Mouse (Mus musculus) right cerebral cortex, postnatal 25 days (tissue): ENCODE data around the gene Zkscan8.
"Not testable (repeated sequence)": the region's sequence is repeated elsewhere in the genome, so short reads cannot be mapped to it uniquely, and the experiment has no call there.

Experiments used
- DNase-seq: peaks from one replicate; pipeline ENCODE4 v3.0.0; 2022

The Zkscan8 gene

GRCm38 (mm10) chr13:21530781-21531201 is at the start of gene Zkscan8:
Gene Zkscan8, minus strand, starts transcription at chr13:21531120.
- DNase-seq: peak; percentile 87

GRCm38 (mm10) chr13:21559793-21560192 is 28.9 kb upstream of the Zkscan8 start, which contains the start of gene Olfr1535:
Gene Olfr1535, minus strand, starts transcription at chr13:21559893.
- DNase-seq: no peak

DNA sequence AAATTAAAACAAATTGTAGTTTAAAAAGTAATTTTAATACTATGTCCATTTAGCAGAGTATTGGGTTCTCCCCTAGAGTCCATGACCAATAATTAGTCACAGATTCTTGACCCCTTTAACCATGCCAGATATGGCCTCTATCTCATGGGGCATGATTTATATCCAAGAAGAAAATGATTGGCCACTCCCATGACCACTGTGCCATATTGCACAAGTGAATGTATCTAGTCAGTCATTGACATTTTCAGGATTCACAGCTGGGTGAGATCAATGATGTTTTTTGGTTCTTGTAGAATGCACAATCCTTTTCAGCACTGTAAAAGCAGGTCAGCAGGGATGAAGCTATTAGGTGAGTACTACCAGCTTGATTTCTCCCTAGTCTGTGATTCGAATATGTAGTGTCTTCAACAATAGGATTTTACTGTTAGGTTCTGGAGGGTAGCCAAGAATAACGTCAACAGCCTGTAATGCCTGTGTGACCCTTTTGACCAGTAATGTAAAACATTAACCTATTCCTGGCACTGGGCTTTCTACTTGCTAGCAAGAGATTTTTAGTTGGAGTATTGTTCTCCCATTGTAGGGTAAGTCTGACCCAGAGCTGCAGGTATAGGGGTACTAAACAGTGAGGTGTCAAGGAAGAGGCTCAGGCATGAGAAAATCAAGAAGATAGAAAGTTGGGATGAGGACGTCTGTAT is 19.6 kb upstream of the Zkscan8 start:
- DNase-seq: no peak

DNA sequence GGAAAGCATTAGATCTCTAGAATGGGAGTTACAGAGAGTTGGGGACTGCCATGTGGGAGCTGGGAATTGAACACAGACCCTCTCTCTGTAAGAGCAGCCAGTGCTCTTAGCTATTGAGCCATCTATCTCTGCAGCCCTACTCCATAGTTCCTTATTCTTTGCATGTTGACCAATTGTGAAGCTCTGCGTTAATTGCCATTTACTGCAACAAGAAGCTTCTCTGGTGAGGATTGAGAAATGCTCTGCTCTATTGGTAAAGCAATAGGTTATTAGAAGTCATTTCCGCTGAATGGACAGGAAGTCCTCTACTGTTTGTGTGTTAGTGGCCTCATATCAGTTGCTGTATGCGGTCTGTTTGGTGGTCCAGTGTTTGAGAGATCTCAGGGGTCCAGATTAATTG is 18.6 kb upstream of the Zkscan8 start:
- no peak for DNase-seq

DNA sequence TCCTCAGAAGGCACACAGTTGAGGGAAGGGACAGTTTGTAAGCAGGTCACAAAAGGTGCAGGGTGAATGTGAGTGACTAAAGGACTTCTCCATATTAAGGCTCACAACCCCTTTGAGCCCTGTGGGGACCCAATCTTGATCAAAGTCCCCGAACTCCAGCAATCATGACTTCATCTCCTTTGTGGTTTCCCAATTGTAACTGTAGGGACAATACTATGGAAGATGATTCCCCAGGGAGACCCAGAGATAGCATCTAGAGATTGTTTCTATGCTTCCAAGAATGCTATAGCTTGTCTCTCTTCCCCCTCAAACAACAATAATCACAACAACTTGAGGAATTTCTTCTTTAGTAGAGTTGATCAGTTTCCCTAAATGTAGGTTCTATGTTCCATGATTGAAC is 11.8 kb upstream of the Zkscan8 start, which contains the start of gene Olfr1366:
Gene Olfr1366 (minus strand): TSS at position 101 of the 400 bp plus-strand sequence.
- no peak for DNase-seq

DNA sequence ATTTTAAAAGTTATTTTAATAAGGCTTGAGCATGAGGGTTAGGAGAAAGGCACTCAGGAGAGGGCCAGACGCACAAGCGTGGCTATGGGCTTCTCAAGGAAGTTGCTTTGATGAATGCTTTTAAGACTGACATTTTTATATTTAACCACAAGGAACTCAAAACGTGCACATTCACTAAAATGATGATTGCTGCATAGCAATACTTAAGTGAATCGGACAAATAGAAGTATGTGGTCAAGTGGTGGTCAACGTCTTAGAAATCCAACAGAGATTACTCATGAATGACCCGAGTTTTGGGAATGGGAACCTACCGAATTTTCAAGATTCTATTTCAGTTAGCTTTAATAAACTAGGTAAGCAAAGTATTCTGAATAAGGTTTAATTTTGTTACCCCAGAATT is 784 bp downstream of the Zkscan8 start:
- DNase-seq: no peak

GRCm38 (mm10) chr13:21506221-21506649 is 24.7 kb downstream of the Zkscan8 start:
- DNase-seq: peak; percentile 81

- DNase-seq: no peak
Observed at GRCm38 (mm10) chr13:21502296-21502695, 28.6 kb downstream of the Zkscan8 start.

DNA sequence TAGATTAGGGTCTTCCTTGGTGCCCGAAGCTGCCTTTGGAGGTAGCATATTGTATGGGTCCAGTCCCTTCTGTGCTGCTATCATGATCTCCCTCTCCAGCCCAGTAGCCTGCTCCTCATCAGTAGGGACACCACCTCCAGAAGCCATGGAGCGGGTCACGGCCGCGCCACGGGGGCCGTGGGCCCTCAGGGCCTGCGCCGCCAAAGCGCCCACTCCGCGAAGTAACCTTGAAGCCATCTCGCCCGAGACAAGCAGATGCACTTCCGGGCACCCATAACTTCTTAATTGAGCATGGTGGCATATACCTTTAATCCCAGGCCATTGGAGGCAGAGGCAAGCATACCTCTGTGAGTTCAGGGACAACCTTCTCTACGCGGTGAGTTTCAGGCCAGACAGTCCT is 29.7 kb downstream of the Zkscan8 start, which contains the start of gene Gm11273:
Gene Gm11273 (minus strand): TSS at position 237 of the 400 bp plus-strand sequence.
- not testable (repeated sequence) for DNase-seq

GRCm38 (mm10) chr13:21495080-21495479 is 35.8 kb downstream of the Zkscan8 start, which contains the start of gene AK157302:
Gene AK157302, plus strand, starts transcription at chr13:21495223.
- DNase-seq: no peak

GRCm38 (mm10) chr13:21492847-21493246 is 38.1 kb downstream of the Zkscan8 start:
- no peak for DNase-seq

- DNase-seq: no peak
Observed at GRCm38 (mm10) chr13:21486881-21487280, 44.0 kb downstream of the Zkscan8 start.

DNA sequence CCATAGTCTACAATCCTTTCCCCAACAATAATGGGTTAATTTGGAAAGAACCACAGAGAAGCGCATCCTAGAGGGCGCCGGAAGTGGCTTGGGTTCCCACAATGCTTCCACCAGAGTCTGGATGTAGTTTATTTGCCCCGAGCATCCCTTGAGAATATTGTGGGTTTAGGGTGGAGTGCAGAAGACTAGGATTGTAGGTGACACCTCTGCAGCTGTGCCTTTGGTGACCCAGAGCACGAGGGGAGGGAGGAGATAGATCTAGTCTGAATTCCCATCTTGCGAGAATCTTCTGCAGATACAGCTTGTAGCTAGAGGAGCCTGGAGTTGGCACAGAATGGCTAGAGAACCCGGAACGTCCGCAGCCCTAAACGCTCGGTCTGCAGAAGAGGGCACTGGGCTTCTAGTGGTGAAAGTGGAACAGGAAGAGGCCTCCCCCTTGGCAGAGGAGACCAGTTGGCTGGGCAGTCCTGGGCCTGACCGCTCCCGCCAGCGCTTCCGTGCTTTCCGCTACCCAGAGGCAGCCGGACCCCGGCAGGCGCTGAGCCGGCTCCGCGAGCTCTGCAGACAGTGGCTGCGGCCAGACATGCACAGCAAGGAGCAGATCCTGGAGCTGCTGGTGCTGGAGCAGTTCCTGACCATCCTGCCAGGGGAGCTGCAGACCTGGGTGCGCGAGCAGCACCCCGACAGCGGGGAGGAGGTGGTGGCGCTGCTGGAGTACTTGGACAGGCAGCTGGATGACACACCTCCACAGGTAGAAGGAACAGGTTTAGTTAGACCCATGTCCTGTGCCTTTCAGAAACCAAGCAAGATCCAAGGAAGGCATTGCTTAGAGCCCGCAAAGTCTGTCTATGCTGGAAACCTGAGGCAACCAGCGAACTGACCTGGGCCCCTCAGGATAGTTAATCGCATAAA is 51.9 kb downstream of the Zkscan8 start, which contains the start of the genes Zkscan4 and Gm10065:
Gene Zkscan4 (plus strand): TSS at position 149 of the 912 bp plus-strand sequence.
Gene Gm10065 (minus strand): TSS at position 683 of the 912 bp plus-strand sequence.
- DNase-seq: peak; percentile 77

DNA sequence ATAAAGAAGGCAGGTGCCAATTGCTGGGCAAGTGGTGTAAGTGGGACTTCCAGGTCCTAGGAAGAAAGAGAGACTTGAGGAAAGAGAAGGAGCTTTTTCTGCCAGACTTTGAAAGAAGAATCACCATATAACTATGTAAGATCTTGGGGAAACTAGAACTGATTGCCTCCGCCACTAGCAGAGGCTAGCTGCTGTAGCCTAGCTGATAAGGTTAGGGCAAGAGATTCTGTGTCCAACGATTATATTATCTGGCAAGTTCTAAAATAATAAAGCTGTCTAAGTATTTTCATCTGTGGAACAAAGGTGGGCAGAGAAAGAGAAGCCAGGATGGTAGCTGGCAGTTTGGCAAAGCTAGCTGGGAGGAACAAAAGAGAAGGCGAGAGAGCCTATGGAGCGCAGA is 58.5 kb downstream of the Zkscan8 start:
- DNase-seq: no peak

DNA sequence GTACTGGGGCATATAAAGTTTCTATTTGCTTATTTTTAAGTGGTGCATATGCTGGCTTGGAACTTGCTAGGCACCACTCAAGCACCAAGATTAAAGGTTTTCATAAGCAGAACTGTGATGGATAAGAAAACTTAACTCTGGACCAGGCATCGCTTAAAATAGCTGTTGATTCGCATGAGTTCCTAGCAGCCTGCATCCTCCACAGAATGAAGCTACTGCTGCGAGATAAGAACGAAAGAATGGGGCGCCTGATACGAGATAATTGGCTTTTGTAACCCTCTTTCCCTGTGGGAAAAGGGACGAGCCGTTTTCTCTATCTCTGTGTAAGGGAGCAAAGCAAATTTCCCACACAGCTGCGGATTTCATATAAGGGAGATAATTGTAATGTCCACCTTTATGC is 61.8 kb downstream of the Zkscan8 start:
- DNase-seq: no peak

DNA sequence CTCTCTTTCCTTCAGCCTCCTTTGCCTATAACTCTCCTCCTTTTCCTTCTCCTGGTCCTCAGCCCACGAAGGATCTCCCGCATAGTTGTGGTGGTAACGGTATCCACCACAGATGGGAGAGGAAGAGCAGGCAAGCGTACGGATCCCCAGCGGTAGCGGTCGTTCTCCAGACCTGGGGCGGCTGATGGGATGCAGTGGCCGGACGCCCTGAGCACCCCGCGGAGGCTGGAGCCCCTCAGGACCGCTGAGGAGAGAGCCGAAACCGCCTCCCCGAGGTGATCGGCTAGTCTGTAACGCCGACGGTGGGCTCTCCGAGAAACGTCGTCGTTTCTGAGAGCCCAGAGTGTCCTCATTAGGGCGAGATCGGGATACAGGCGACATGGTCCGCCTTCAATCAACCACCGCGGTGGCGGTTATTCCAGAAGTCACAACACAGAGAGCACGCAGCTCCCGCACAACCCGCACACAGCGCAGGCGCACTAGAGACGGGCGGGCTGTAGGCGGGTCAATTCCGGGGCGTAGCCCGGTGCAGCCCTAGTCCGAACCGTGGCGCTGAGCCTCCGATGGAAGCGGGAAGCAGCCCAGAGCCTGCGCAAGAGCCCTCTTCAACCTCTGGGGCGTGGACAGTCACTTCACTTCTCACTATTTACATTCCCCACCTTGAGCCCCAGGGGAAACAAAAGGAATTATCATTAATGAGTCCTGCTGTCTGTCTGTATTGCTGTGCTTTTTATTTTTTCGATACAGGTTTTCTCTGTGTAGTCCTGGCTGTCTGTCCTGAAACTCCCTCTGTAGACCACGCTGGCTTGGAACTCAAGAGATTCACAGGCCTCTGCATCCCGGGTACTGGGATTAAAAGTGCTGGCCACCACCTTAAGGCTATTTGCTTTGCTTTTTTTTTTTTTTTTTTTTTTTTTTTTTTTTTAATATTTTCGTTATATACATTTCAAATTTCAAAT is 62.6 kb downstream of the Zkscan8 start, which contains the start of gene Nkapl:
Gene Nkapl (minus strand): TSS at position 449 of the 959 bp plus-strand sequence.
- DNase-seq: peak; percentile 81

DNA sequence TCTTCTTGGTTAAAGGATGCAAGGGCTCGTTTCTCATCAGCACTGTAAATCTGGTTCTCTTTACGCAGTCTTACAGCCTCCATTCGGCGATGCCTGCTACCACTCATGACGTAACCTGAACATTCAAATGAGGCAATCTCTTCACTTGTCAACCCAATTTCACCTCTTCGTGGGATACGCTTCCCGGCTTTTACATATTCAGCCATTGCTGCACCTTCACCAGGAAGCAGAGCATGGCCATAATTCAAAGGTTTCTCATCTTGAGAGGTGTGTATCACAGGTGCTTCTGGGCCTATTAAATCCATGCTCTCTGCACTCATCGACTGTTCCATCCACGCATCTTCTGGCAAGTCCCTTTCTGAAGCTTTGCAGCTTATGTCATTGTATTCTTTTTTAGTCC is 63.6 kb downstream of the Zkscan8 start:
- no peak for DNase-seq
